Mouse (Mus musculus): ENCODE results near the gene Mpp3. TPM values are rescaled to one million over a fixed set of nuclear protein-coding genes. Genes with fewer than 3 reads are reported as not detected.

Gene Mpp3
- total and polyA plus RNA-seq, 2 experiments from 2014 or later: 2.2 to 8.0 TPM

DNA sequence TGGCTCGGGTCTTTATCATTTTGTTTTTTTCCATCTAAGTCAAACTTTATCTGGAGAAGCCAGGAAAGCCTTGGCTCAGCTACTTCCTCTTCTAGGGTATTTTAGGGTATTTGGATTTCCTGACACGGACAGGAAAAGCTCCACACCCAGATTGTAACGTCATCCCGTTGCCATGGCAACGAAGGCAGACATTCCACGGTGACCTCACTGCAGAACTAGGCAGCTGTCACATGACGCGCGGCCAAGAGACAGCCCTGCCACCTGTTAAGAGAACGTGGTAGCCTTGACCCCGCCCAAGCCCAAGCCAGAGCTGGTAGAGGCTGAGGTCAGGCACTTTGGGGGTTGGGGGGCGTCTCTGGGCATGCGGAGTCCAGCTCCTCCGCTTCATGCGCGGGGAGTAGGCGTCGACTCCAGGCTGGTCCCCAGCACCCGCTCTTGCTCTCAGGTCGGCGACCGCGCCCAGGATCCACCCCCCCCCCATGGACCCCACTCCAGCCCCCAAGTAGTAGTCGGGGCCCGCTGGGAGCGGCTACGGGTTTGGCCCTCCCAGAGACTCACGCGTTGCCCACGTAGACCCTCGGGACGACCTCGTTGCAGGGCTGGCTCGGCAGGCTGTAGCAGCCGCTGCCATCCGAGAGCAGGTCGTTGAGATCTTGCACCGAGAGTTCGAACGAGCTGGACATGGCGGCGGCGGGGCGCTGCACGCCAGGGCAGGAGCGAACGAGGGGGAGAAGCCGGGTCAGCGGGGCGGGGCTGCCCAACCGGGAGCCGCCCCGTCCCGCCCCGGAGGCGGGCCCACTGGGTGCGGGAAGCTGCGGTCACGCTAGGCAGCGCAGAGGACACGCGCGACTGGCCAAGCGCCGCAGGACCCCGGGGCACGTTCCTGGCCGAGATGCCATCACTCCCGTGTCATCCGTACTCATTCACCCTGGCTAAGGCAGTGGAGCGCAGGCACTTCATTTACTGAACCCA, 43.9 kb downstream of the Mpp3 start, which contains the start of gene Cfap97d1:
Cfap97d1 (plus strand) TSS at position 226 of the 972 bp plus-strand sequence.
- peak within 1 kb of the TSS; percentile 98 for H3K27ac ChIP-seq (ENCODE audit: low read depth)
- H3K9me3 ChIP-seq (replicated peaks; ENCODE audit: control insufficient read depth, low read length): no peaks in the 10 kb centered on the region
- peak within 1 kb of the TSS; percentile 84 for H3K9ac ChIP-seq (replicated peaks; ENCODE audit: low read depth, low read length)
- peaks cover 14% of the 10 kb centered on the region; the same call in 1 of the 2 replicates for H3K4me1 ChIP-seq (ENCODE audit: control insufficient read depth, insufficient read depth)
- WGBS: under 1% methylated on average over 67 of the region's 71 CpGs
- TF ChIP-seq CTCF (IDR thresholded peaks at IDR 0.05; ENCODE audit: low read depth) (no peak), EP300 (IDR thresholded peaks at IDR 0.05; ENCODE audit: low read depth) (peak; percentile 99)
- H3K4me2 ChIP-seq (ENCODE audit: low read depth, low read length): peak within 1 kb of the TSS; percentile 92
- DNase-seq (ENCODE audit: low spot score) (peak; percentile 97), ATAC-seq (ENCODE audit: insufficient read depth, low read depth) (peak; percentile 92)
- H3K4me3 ChIP-seq (ENCODE audit: low read depth, low read length): peak within 1 kb of the TSS; percentile 67
- no peaks in the 10 kb centered on the region for H3K27me3 ChIP-seq (ENCODE audit: control insufficient read depth, insufficient read depth, low read length)
- peaks cover 24% of the 10 kb centered on the region for H3K36me3 ChIP-seq (replicated peaks; ENCODE audit: control insufficient read depth, insufficient read depth, low read length)

DNA sequence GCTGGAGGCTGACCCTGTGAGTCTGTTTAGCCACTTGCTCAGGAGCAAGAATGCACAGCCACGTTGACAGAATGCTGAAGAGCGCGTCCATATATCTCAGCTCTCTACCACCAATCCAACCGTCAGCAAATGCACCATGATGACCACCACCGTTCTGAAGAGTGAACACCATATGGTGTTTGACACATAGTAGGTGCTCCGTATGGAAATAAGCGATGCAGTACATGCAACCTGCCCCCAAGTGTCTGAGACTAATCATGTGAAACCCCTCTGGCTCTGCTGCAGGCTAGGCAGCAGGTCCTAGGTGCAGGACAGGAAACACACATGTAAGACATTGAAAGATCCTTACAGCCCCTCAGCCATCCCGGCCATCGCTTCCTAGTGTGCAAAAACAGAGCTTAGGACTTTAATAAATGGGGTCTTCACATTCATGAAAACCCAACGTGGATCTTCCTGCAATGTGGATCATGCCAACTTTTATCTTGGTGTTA, 44.8 kb downstream of the Mpp3 start:
- peaks cover 32% of the 10 kb centered on the region for H3K36me3 ChIP-seq (replicated peaks; ENCODE audit: control insufficient read depth, insufficient read depth, low read length)
- peaks cover 14% of the 10 kb centered on the region; the same call in 1 of the 2 replicates for H3K4me1 ChIP-seq (ENCODE audit: control insufficient read depth, insufficient read depth)
- DNase-seq (ENCODE audit: low spot score) (no peak), ATAC-seq (ENCODE audit: insufficient read depth, low read depth) (no peak)
- H3K27ac ChIP-seq (ENCODE audit: low read depth): peak overlapping the region; percentile 98
- 28% methylated on average over 10 of the region's 10 CpGs for WGBS
- TF ChIP-seq EP300 (IDR thresholded peaks at IDR 0.05; ENCODE audit: low read depth) (no peak), CTCF (IDR thresholded peaks at IDR 0.05; ENCODE audit: low read depth) (no peak)
- peak overlapping the region; percentile 92 for H3K4me2 ChIP-seq (ENCODE audit: low read depth, low read length)
- no peaks in the 10 kb centered on the region for H3K27me3 ChIP-seq (ENCODE audit: control insufficient read depth, insufficient read depth, low read length)
- H3K9ac ChIP-seq (replicated peaks; ENCODE audit: low read depth, low read length): peak overlapping the region; percentile 18; the same call in 1 of the 2 replicates
- peak overlapping the region; percentile 67 for H3K4me3 ChIP-seq (ENCODE audit: low read depth, low read length)
- H3K9me3 ChIP-seq (replicated peaks; ENCODE audit: control insufficient read depth, low read length): no peaks in the 10 kb centered on the region

DNA sequence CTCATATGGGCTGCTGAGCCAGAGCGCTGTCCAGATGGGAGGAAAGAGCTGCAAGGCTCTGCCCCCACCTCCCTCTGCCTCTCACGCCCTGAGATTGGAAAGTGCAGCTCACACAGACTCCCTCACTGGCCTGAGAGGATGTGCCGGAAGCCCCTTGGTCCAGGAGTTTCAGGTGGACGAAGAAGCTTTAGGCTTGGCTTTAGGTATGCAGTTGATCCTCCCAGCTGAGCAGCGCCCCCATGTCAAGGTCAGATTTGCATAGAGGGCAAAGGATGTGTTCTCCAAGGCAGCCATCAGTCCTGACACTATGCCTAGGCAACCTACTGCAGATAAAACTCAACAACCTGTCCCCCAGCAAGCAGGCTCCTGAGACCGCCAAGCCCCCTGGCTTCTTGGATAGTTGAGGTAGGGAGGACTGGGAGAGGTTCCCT, 45.3 kb downstream of the Mpp3 start:
- no peak for ATAC-seq (ENCODE audit: insufficient read depth, low read depth)
- H3K27ac ChIP-seq (ENCODE audit: low read depth): peak overlapping the region; percentile 98
- WGBS: 27% methylated on average over 6 of the region's 6 CpGs
- no peak for DNase-seq (ENCODE audit: low spot score)
- peaks cover 14% of the 10 kb centered on the region; the same call in 1 of the 2 replicates for H3K4me1 ChIP-seq (ENCODE audit: control insufficient read depth, insufficient read depth)
- H3K9ac ChIP-seq (replicated peaks; ENCODE audit: low read depth, low read length): peak overlapping the region; percentile 18; the same call in 1 of the 2 replicates
- H3K36me3 ChIP-seq (replicated peaks; ENCODE audit: control insufficient read depth, insufficient read depth, low read length): peaks cover 36% of the 10 kb centered on the region
- H3K9me3 ChIP-seq (replicated peaks; ENCODE audit: control insufficient read depth, low read length): no peaks in the 10 kb centered on the region
- H3K4me2 ChIP-seq (ENCODE audit: low read depth, low read length): peak overlapping the region; percentile 92
- peak overlapping the region; percentile 67 for H3K4me3 ChIP-seq (ENCODE audit: low read depth, low read length)
- TF ChIP-seq EP300 (IDR thresholded peaks at IDR 0.05; ENCODE audit: low read depth): no peak
- H3K27me3 ChIP-seq (ENCODE audit: control insufficient read depth, insufficient read depth, low read length): no peaks in the 10 kb centered on the region

DNA sequence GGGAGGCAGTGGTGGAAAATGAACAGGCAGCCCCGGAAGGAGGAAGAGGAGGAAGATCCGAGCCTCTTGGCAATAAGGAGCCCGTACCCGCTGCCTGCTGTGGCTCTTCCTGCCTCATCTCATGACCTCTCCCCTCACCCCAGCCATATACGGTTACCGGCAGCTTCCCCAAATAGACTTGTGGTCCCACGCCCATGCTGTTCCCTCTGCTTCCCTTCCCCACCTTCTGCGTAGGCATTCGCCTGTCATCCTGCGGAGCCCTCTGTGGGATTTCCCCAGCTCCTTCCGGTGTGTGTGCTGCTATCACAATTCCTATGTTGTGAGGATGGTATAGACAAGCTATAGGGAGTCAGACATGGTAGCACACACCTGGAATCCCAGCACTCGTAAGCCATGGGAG, 46.4 kb downstream of the Mpp3 start:
- Histone ChIP-seq H3K27ac (ENCODE audit: low read depth) (peak overlapping the region; percentile 98), H3K4me3 (ENCODE audit: low read depth, low read length) (no peak overlapping the region), H3K9me3 (replicated peaks; ENCODE audit: control insufficient read depth, low read length) (no peaks in the 10 kb centered on the region), H3K9ac (replicated peaks; ENCODE audit: low read depth, low read length) (0 out of 2 replicates have a peak overlapping the region, but pooled peaks have one; percentile 18), H3K36me3 (replicated peaks; ENCODE audit: control insufficient read depth, insufficient read depth, low read length) (peaks cover 41% of the 10 kb centered on the region), H3K4me2 (ENCODE audit: low read depth, low read length) (peak overlapping the region; percentile 92), H3K27me3 (ENCODE audit: control insufficient read depth, insufficient read depth, low read length) (no peaks in the 10 kb centered on the region), H3K4me1 (ENCODE audit: control insufficient read depth, insufficient read depth) (peaks cover 14% of the 10 kb centered on the region; the same call in 1 of the 2 replicates)
- ATAC-seq (ENCODE audit: insufficient read depth, low read depth): no peak
- 42% methylated on average over 11 of the region's 12 CpGs for WGBS
- TF ChIP-seq EP300 (IDR thresholded peaks at IDR 0.05; ENCODE audit: low read depth): no peak; the same call in 1 of the 2 replicates
- no peak for TF ChIP-seq CTCF (IDR thresholded peaks at IDR 0.05; ENCODE audit: low read depth)
- DNase-seq (ENCODE audit: low spot score): no peak

DNA sequence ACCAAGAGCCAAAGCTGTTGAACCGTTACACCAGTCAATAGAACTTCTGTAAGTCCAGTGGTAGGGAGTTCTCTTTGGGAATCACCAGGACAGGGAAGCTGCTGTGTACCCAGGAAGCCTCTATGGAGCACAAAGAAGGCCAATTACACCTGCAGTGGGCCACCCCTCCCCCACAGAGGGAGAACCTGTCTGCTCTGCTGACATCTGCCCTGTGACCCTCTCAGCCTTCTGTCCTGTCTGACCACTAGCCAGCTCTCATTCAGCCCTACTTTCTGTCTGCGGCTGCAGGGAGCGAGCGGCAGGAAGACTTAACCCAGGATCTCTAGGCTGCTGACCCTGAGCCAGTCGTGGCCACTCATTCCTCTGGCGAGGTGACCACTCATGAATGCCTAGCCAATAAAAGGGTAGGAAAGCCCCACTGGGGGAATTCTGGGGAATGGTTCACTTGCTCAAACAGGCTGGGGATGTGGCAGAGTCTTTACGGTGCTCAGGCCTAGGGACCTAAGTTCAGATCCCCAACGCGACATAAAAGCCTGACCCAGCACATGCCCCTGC, 47.6 kb downstream of the Mpp3 start:
- H3K27me3 ChIP-seq (ENCODE audit: control insufficient read depth, insufficient read depth, low read length): no peaks in the 10 kb centered on the region
- H3K4me1 ChIP-seq (ENCODE audit: control insufficient read depth, insufficient read depth): peaks cover 14% of the 10 kb centered on the region; the same call in 1 of the 2 replicates
- peaks cover 51% of the 10 kb centered on the region for H3K36me3 ChIP-seq (replicated peaks; ENCODE audit: control insufficient read depth, insufficient read depth, low read length)
- DNase-seq (ENCODE audit: low spot score) (no peak), ATAC-seq (ENCODE audit: insufficient read depth, low read depth) (no peak)
- TF ChIP-seq EP300 (IDR thresholded peaks at IDR 0.05; ENCODE audit: low read depth) (no peak), CTCF (IDR thresholded peaks at IDR 0.05; ENCODE audit: low read depth) (no peak)
- no peak overlapping the region for H3K9ac ChIP-seq (replicated peaks; ENCODE audit: low read depth, low read length)
- H3K4me3 ChIP-seq (ENCODE audit: low read depth, low read length): no peak overlapping the region
- no peak overlapping the region for H3K4me2 ChIP-seq (ENCODE audit: low read depth, low read length)
- WGBS: 87% methylated on average over 9 of the region's 9 CpGs
- H3K9me3 ChIP-seq (replicated peaks; ENCODE audit: control insufficient read depth, low read length): no peaks in the 10 kb centered on the region
- H3K27ac ChIP-seq (ENCODE audit: low read depth): no peak overlapping the region
